Mouse (Mus musculus): ENCODE measurements around the gene Csrp1. TPM values are rescaled to one million over a fixed set of nuclear protein-coding genes. Genes with fewer than 3 reads are reported as not detected.

Gene Csrp1
- polyA plus RNA-seq (2012; rRNA removed) = 604 and 753 TPM in 2 replicates

GRCm38 (mm10) chr1:135719983-135720382 is at the start of gene Csrp1:
Gene Csrp1, plus strand, starts transcription at chr1:135720061.

DNA sequence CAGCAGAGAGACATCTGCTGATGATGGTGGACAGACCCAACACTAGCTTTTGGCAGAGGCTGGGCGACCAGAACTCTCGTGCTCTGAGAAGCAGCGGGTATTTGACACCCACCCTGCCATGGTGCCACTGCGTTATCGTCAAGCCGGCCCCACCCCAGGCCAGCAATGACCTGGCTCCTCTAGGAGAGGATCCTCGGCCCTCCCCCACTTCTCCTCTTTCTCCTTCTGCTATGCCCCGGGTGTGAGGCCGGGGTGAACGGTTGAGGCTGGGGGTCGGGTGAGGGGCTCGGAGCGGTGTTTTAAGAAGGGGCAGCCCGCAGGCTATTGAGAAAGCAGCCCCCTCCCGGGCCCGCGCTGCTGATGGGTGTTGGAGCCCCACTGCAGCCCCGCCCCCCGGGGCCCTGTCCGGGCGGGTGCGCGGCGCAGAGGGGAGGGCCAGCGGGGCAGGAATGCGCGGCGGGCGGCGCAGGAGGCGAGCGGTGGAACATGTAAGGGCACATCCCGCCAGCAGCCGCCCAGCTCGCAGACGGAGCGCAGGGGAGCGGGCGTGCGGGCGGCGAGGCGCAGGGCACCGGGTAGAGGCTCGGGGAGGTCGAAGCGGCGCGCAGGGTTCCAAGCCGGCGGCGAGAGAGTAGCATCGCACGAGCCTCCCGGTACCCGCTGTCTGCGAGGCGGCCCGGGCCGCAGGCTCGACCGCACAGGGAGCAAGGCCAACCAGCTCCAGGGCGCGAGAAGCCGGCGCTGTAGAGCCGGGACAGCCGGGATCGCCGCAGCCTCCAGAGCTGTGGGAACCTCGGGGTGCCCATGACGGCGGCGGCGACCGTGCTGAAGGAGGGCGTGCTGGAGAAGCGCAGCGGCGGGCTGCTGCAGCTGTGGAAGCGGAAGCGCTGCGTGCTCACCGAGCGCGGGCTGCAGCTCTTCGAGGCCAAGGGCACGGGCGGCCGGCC is 46.1 kb downstream of the Csrp1 start, which contains the start of gene Phlda3:
Gene Phlda3, plus strand, starts transcription at position 475 of the 947 bp plus-strand sequence.

GRCm38 (mm10) chr1:135778780-135779535 is 59.1 kb downstream of the Csrp1 start, which contains the start of gene Tnni1:
Gene Tnni1, plus strand, starts transcription at chr1:135779434.

Other genes starting within 250 kb of the Csrp1 start
- 11.0 and 12.4 TPM in 2 replicates for gene Nav1, start 112.8 kb upstream of the Csrp1 start, polyA plus RNA-seq (2012; rRNA removed)
- gene Phlda3, start 46.1 kb downstream of the Csrp1 start, polyA plus RNA-seq (2012; rRNA removed) = 42.1 and 43.9 TPM in 2 replicates
- 53.9 and 73.6 TPM in 2 replicates for gene Tnni1, start 59.4 kb downstream of the Csrp1 start, polyA plus RNA-seq (2012; rRNA removed)
- gene Lad1, start 98.5 kb downstream of the Csrp1 start, polyA plus RNA-seq (2012; rRNA removed) = 344 and 348 TPM in 2 replicates
- 2.1 and 2.2 TPM in 2 replicates for gene Tnnt2, start 116.3 kb downstream of the Csrp1 start, polyA plus RNA-seq (2012; rRNA removed)
- gene Pkp1, start 199.1 kb downstream of the Csrp1 start, polyA plus RNA-seq (2012; rRNA removed) = 16.3 and 20.7 TPM in 2 replicates